Mouse (Mus musculus) MEL (cell line): ENCODE measurements at regions not wholly inside any gene's neighbourhood (a gene's known extent, or its start where the extent isn't known, plus 50 kb on each side); places are given as distances from the start of the nearest gene placed in this dataset.
A peak's percentile ranks its signal among the peaks of the same experiment; 100 is the strongest.

ENCODE experiments used
- DNase-seq: peaks from one replicate; pipeline ENCODE4 v3.0.0; 2011; ENCODE audit warnings: low read depth, low spot score
- H3K27ac ChIP-seq: 2 replicates; pipeline ENCODE4 v1.5.1; 2012; ENCODE audit warnings: low read depth, mild to moderate bottlenecking, control low read depth, low read length, moderate library complexity; ENCODE audit not compliant: control insufficient read depth
- H3K27me3 ChIP-seq, 2 experiments: fragments of 150-350 bp in 1 of 2; sonication (generic) in 1 of 2; 2 replicates each; pipeline ENCODE4 v1.6.1; 2012; ENCODE audit warnings: low read length in 2 of 2, mild to moderate bottlenecking in 2 of 2, improper control_type of control experiment in 1 of 2, moderate library complexity in 1 of 2; ENCODE audit not compliant: insufficient read depth in 2 of 2, control insufficient read depth in 1 of 2
- H3K36me3 ChIP-seq, 2 experiments: 2 replicates each; pipeline ENCODE4 v1.6.1; 2012 to 2014; ENCODE audit warnings: low read length in 2 of 2, improper control_type of control experiment in 1 of 2, inconsistent platforms in 1 of 2, mild to moderate bottlenecking in 1 of 2; ENCODE audit not compliant: insufficient read depth in 2 of 2, control insufficient read depth in 1 of 2
- H3K4me1 ChIP-seq, 2 experiments: fragments of 150-350 bp in 1 of 2; sonication (generic) in 1 of 2; 2 replicates each; pipeline ENCODE4 v1.6.1; 2012; ENCODE audit warnings: low read length in 2 of 2, improper control_type of control experiment in 1 of 2, mild to moderate bottlenecking in 1 of 2; ENCODE audit not compliant: insufficient read depth in 2 of 2, control insufficient read depth in 1 of 2
- H3K4me3 ChIP-seq, 2 experiments: fragments of 150-350 bp in 1 of 2; sonication (generic) in 1 of 2; 2 replicates each; pipeline ENCODE4 v1.5.1; 2012; ENCODE audit warnings: low read depth in 2 of 2, low read length in 2 of 2, mild to moderate bottlenecking in 2 of 2, moderate library complexity in 2 of 2, control low read depth in 1 of 2, improper control_type of control experiment in 1 of 2; ENCODE audit not compliant: control insufficient read depth in 1 of 2, insufficient read depth in 1 of 2
- H3K79me2 ChIP-seq: 2 replicates; pipeline ENCODE4 v1.6.1; 2012; ENCODE audit warnings: mild to moderate bottlenecking, low read length, moderate library complexity; ENCODE audit not compliant: control insufficient read depth, poor library complexity, insufficient read depth
- H3K9ac ChIP-seq: 2 replicates; pipeline ENCODE4 v1.6.1; 2012; ENCODE audit warnings: low read depth, mild to moderate bottlenecking, control low read depth, low read length, moderate library complexity; ENCODE audit not compliant: control insufficient read depth, poor library complexity, severe bottlenecking
- H3K9me3 ChIP-seq: fragments of 150-350 bp; sonication (generic); replicated peaks from 2 replicates; pipeline ENCODE4 v1.6.1; 2012; ENCODE audit warnings: mild to moderate bottlenecking, low read length, improper control_type of control experiment, moderate library complexity; ENCODE audit not compliant: insufficient read depth
- CTCF ChIP-seq, 3 experiments: IDR thresholded peaks in 2 of 3; conservative IDR thresholded peaks in 1 of 3; 2 replicates each; pipeline ENCODE4 v1.5.1; 2011 to 2012; ENCODE audit warnings: low read length in 3 of 3, low read depth in 2 of 3, mild to moderate bottlenecking in 2 of 3, improper control_type of control experiment in 1 of 3, inconsistent platforms in 1 of 3, mixed read lengths in 1 of 3, moderate library complexity in 1 of 3; ENCODE audit not compliant: control insufficient read depth in 1 of 3, insufficient read depth in 1 of 3, poor library complexity in 1 of 3, severe bottlenecking in 1 of 3
- ELF1 ChIP-seq: IDR thresholded peaks from 2 replicates; pipeline ENCODE4 v1.6.1; 2014; ENCODE audit warnings: low read depth, mild to moderate bottlenecking, inconsistent platforms, low read length, improper control_type of control experiment, moderate library complexity
- ETS1 ChIP-seq: IDR thresholded peaks from 2 replicates; pipeline ENCODE4 v1.6.1; 2012; ENCODE audit warnings: low read depth, mild to moderate bottlenecking, inconsistent platforms, low read length, improper control_type of control experiment, moderate library complexity
- GATA1 ChIP-seq: IDR thresholded peaks from 2 replicates; pipeline ENCODE4 v1.6.1; 2011; ENCODE audit warnings: low read depth, low read length, improper control_type of control experiment
- HCFC1 ChIP-seq: IDR thresholded peaks from 2 replicates; pipeline ENCODE4 v1.6.1; 2012; ENCODE audit warnings: low read depth, mild to moderate bottlenecking, inconsistent platforms, low read length, improper control_type of control experiment, moderate library complexity
- KAT2A ChIP-seq: conservative IDR thresholded peaks from 2 replicates; pipeline ENCODE4 v1.6.1; 2012; ENCODE audit warnings: low read depth, low read length, improper control_type of control experiment, inconsistent platforms
- MAX ChIP-seq: IDR thresholded peaks from 2 replicates; pipeline ENCODE4 v1.6.1; 2011; ENCODE audit warnings: low read length, improper control_type of control experiment
- MEF2A ChIP-seq: IDR thresholded peaks from 2 replicates; pipeline ENCODE4 v1.6.1; 2014; ENCODE audit warnings: low read depth, mild to moderate bottlenecking, inconsistent platforms, low read length, improper control_type of control experiment; ENCODE audit not compliant: poor library complexity, insufficient replicate concordance, severe bottlenecking; ENCODE audit errors: extremely low read depth
- MXI1 ChIP-seq: IDR thresholded peaks from 2 replicates; pipeline ENCODE4 v1.6.1; 2011; ENCODE audit warnings: mild to moderate bottlenecking, low read depth, low read length, improper control_type of control experiment
- MYC ChIP-seq: IDR thresholded peaks from 2 replicates; pipeline ENCODE4 v1.6.1; 2011; ENCODE audit warnings: low read depth, mild to moderate bottlenecking, low read length, improper control_type of control experiment, moderate library complexity
- RAD21 ChIP-seq: IDR thresholded peaks from 2 replicates; pipeline ENCODE4 v1.6.1; 2011; ENCODE audit warnings: mild to moderate bottlenecking, low read depth, low read length, improper control_type of control experiment
- SMC3 ChIP-seq: IDR thresholded peaks from 2 replicates; pipeline ENCODE4 v1.6.1; 2011; ENCODE audit warnings: low read depth, low read length, improper control_type of control experiment
- TAL1 ChIP-seq: IDR thresholded peaks from 2 replicates; pipeline ENCODE4 v1.6.1; 2012; ENCODE audit warnings: mild to moderate bottlenecking, inconsistent platforms, low read length, moderate library complexity, mixed read lengths
- TBP ChIP-seq: IDR thresholded peaks from 2 replicates; pipeline ENCODE4 v1.8.0; 2011; ENCODE audit warnings: low read depth, low read length, improper control_type of control experiment
- USF1 ChIP-seq: IDR thresholded peaks from 2 replicates; pipeline ENCODE4 v1.6.1; 2014; ENCODE audit warnings: low read depth, mild to moderate bottlenecking, inconsistent platforms, low read length, improper control_type of control experiment, moderate library complexity
- ZC3H11A ChIP-seq: IDR thresholded peaks from 2 replicates; pipeline ENCODE4 v1.6.1; 2012; ENCODE audit warnings: low read depth, mild to moderate bottlenecking, inconsistent platforms, low read length, improper control_type of control experiment
- ZKSCAN1 ChIP-seq: IDR thresholded peaks from 2 replicates; pipeline ENCODE4 v1.6.1; 2012; ENCODE audit warnings: low read depth, mild to moderate bottlenecking, inconsistent platforms, low read length, improper control_type of control experiment, moderate library complexity
- ZNF384 ChIP-seq: IDR thresholded peaks from 2 replicates; pipeline ENCODE4 v1.6.1; 2012; ENCODE audit warnings: low read depth, mild to moderate bottlenecking, inconsistent platforms, low read length, improper control_type of control experiment

DNA sequence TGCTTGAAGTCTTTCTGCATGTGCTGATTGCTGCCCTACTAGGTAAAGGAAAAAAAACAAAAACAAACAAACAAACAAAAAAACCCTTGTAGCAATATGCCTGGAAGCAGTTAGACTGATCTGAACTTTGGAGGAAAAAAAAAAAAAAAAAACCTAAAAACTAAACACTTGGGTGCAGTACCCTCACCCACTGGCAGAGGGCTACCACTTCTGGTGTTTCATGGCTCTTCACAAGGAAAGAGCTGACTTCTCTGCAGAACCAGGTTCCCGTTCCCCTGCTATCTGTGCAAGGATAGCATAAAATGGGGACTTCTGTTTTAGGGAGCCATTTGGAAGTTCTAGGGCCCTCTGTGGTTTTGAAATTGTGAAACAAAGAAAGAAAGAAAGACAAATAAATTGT, 52.2 kb upstream of the Otud4 start:
- Histone ChIP-seq H3K79me2 (no peaks in the 10 kb centered on the region), H3K36me3 (no peaks in the 10 kb centered on the region), H3K9ac (no peak overlapping the region), H3K27ac (no peak overlapping the region), H3K4me1 (no peaks in the 10 kb centered on the region), H3K9me3 (no peaks in the 10 kb centered on the region), H3K27me3 (peaks cover 0 to 2% of the 10 kb centered on the region in 2 experiments; a peak in 2 of 4 replicates), H3K4me3 (no peak overlapping the region)
- peak; percentile 70 for DNase-seq
- TF ChIP-seq MAX (no peak), TAL1 (no peak), SMC3 (peak; percentile 83), ETS1 (no peak), MEF2A (no peak), TBP (no peak), MXI1 (no peak), MYC (no peak), ZC3H11A (peak; percentile 54), RAD21 (peak; percentile 55), ELF1 (no peak), HCFC1 (no peak), KAT2A (no peak), CTCF (IDR thresholded peaks at IDR 0.05 in 2 of 3, conservative IDR thresholded peaks at IDR 0.05 in 1 of 3; ENCODE audit: control insufficient read depth in 1 of 3, insufficient read depth in 1 of 3, low read depth in 2 of 3, low read length in 3 of 3, poor library complexity in 1 of 3, severe bottlenecking in 1 of 3) (peak; percentile 35 to 72 (median 57)), USF1 (no peak), GATA1 (no peak), ZKSCAN1 (no peak), ZNF384 (peak; percentile 98)

DNA sequence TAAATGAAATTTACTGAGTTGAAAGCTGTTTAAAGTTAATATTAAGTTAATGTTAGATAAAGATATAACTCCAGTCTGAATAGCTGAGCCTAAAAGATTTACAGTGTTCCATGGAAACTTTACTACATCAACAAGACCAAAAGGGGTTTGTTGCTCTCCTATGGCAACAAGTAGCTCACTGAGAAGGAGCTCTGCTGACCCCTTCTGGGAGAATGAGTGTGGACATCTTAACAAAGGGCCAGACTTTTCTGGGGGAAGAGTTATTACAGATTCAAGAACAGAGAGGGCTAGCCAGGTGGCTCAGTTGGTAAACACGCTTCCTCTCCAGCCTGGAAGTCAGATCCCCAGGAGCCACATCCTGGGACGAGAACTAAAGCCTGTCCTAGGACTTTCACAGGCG, 54.5 kb upstream of the Otud4 start:
- DNase-seq = peak; percentile 55
- H3K79me2 ChIP-seq = no peaks in the 10 kb centered on the region

More for the DNA sequence above, 54.5 kb upstream of the Otud4 start:
- Histone ChIP-seq H3K9ac (no peak overlapping the region), H3K36me3 (no peaks in the 10 kb centered on the region), H3K27me3 (peaks cover 2% of the 10 kb centered on the region in 2 experiments; a peak in 2 of 4 replicates), H3K9me3 (no peaks in the 10 kb centered on the region), H3K4me1 (no peaks in the 10 kb centered on the region), H3K4me3 (no peak overlapping the region), H3K27ac (no peak overlapping the region)
- TF ChIP-seq ZC3H11A = peak; percentile 42
- TF ChIP-seq TAL1 = no peak
- TF ChIP-seq SMC3 = peak; percentile 63
- peak; percentile 74 for TF ChIP-seq RAD21
- TF ChIP-seq CTCF (IDR thresholded peaks at IDR 0.05 in 2 of 3, conservative IDR thresholded peaks at IDR 0.05 in 1 of 3; ENCODE audit: control insufficient read depth in 1 of 3, insufficient read depth in 1 of 3, low read depth in 2 of 3, low read length in 3 of 3, poor library complexity in 1 of 3, severe bottlenecking in 1 of 3) = peak; percentile 24 to 70 (median 40)
